Mouse (Mus musculus) megakaryocyte-erythroid progenitor cell, adult 5-6 weeks (primary cell): ENCODE data around the gene Anks1b. TPM values are rescaled to one million over a fixed set of nuclear protein-coding genes. Genes with fewer than 3 reads are reported as not detected.

ENCODE experiments used
- ATAC-seq: replicated peaks from 2 replicates; pipeline ENCODE4 v1.8.0; 2016; ENCODE audit warnings: mild to moderate bottlenecking, inconsistent platforms; ENCODE audit not compliant: severe bottlenecking, poor library complexity, low FRiP score, low TSS enrichment
- total RNA-seq, 2 experiments: library from RNA; stranded (forward) in 1 of 2; stranded (reverse) in 1 of 2; fragments of 200-1000, 215-1000 nt in 1 of 2; fragments of >200 nt in 1 of 2; fragmentation: Nextera tagmentation in 1 of 2; gene quantifications; 2 replicates each; pipeline ENCODE4 v1.2.3; 2014 to 2017

The Anks1b gene
- total RNA-seq, 2 experiments from 2014 or later: not detected

DNA sequence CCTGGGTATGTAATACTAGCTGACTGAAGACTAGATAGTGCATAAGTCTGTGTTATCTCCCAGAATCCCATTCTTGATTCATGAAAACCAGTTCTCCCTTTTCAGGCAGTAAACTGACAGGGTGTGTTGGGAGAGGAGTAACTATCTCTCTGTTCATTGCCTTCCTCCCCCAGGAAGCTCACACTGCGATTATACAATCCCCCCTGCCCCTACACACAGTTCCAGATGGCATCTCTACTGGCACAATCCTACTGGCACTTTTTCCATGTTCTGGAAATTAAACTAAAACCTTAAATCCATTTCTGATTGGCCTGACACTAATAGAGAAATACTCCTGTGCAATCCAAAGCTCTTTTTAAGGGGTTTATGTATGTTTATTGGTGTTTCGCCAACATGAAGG is 951.4 kb downstream of the Anks1b start:
- no peak for ATAC-seq

DNA sequence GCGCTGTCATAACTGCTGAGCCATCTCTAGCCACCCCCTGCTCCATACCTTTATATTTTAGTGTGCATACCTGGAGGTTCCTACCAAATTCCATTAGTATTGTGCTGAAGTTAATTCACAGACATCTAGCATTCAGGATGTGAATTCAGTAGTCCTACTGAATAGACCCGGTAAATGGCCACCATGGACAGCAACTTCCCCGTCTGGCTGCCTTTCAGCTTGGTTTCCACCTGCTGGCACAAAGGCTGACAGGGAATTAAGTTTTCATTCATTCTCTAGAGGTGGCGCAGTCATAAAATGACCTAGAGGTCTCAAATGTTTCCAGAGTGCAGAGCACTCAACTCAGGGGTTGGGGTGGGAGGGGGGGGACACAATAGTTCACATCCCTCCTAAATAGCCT is 953.6 kb downstream of the Anks1b start:
- no peak for ATAC-seq

DNA sequence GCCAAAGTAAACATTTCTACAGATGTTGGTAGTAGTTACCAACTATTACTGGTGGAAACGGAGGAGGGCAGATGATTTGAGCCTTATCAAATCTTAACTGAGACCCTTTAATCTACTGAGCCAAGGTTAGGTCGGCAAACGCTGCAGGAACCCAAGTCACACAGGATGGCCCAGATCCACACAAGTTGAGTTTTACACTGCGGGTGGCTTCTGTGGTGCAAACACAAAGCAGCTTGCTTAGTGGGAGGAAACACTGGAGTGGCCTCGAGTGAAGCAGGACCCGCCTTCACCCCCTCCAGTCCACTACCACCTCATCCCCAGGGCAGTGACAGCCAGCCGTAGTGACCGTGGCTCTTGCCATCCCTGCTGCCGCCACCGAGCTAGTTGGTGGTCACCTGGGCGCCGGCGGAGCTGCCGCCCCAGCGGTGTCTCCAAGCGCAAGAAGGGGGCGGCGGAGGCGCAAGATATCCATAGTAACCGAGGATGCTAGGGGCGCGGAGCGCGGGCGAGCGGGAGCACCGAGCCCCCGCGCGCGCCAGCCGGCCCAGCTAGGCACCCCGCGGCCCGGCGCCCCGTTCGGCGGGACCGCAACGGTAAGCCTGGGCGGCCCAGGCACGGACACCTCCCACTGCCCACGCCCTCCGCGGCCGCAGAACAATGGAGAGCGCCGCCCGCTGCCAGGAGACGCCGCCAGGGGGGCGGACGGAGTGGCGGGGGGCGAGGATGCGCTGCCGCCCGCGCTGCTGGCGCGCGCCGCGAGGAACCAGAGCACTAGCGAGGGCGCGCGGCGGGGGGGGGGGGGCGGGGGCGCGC is 955.5 kb downstream of the Anks1b start:
- no peak for ATAC-seq

DNA sequence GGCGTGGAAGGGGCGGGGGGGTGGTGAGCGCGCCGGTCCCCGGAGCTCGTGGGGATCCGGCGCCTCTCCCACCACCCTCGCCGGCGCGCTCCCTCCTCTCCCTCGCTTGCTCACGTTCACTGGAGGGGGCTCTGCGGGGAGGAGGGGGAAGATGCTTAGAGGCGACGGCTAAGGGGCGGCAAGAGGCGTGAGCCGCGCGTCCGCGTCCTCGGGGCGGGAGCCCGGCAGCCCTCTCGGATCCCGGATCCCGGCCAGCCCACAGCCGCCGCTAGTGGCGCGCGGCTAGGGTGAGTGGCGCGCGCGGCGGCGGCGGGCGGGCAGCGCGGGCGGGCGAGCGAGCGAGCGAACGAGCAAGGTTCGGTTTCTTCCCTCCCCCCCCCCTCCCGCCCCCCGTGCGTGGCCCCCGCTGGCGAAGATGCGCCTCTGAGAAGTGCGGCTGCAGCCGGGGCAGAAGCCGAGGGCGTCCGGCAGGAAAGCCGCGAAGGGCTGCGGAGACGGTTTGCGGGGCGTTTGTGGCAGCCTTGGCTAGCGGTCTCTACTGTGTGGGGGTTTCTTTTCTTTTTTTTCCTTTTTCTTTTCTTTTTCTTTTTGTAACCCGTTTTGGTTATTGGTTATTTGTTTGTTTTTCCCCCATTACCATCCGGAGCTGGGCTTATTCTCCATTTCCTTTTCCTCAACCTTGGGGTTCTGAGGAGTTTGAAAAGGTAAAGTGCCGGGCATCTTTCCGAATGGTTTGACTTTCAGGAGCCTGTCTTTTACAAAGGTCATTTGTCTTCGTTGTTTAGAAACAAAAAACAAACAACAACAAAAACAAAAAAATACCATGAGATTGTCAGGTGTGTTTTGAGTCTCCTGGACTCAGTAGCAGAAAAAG is 956.3 kb downstream of the Anks1b start:
- ATAC-seq: no peak

DNA sequence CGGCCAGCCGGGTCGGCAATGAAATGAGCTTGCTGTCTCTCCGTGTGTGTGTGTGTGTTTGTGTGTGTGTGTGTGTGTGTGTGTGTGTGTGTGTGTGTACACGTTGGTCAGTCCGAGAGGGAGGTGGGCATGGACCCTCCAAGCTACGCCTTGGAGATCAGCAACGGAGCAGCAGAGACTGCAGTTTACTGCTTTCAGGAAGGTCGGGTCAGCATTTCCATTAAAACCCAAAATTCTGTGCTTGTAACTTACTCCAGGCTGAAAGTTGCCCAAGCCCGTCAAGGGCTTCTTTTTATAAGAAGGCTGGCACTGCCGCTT is 956.9 kb downstream of the Anks1b start:
- no peak for ATAC-seq

DNA sequence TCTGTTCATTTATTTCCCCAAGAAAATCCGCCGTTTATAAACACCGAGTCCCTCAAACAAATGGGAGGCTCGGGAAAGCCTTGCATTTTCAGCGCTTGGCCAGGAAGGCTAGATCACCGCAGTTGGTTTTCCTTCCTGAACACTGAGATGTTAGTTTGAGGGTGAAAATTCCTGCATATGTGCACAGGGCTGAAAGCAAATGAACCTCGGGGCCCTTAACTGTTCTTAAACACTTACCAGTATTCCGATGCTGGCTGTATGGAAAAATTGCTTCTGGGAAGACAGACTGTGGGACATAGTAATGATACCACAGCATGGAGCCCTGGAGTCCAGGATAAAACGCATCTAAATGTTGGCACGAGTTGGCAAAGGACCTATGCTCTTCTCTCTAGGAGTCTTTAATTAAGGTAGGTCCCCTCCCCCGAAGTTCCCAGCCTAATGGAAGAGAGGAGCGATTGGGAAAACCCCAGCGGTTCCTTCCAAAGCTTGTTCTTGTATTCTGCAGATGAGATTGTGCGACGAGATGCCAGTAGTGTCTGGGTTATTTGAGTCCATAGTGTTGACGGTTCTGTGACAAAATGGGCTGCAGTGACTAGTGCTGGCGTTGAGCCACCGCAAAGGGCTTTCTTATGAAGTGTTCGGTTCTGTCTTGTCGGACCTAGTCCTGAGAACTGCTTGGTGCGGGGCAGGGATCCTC is 957.4 kb downstream of the Anks1b start:
- no peak for ATAC-seq

DNA sequence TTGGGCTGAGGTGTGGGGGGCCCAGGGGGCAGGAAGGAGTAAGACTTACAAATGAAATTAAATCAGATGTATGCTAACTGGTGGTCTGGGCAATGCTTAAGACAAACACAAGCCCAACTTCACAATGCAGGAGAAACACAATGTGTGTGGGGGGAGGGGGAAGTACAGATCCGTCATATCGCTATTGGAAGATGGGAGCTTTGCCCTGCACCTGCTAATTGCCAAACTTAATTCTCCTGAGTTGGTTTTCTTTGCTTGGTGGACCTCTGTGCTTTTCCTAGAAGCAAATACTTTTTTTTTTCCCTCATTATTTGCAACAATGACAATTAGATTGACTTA is 957.9 kb downstream of the Anks1b start:
- no peak for ATAC-seq

DNA sequence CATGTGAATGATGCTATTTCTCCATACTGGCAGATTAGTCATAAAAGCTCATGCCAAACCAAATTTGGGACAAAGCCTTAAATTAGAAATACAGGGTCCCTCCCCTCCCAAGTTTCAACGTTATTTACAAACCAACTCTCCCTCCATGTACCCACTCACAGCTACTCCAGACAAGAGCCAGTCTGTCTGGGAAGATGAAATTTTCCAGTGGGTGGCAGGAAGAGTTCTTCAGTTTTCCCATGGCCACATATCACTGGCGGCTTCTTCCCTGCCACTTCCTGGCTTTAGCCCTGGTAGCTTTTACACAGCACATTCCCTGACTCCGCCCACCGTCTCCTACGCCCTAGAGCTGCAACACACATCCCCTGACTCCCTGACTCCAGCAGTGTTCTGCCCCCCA is 961.0 kb downstream of the Anks1b start:
- no peak for ATAC-seq

DNA sequence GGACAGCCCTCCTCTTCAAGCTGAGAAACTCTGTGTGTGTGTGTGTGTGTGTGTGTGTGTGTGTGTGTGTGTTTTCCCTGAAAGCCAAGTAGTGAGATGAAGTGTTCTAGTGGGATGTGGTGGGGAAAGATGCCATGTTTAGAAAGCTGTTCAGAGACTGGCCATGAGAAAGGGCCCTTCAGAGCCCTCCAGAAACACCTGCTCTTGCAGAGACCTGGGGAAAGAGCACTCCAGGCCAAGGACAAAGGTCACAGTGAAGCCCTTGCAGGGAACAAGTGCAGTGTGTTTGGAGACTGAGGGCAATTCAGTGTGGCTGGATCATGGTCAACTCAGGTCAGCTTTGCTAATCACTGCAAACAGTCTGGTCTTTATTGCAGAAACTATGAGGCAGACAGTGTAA is 961.9 kb downstream of the Anks1b start:
- no peak for ATAC-seq

DNA sequence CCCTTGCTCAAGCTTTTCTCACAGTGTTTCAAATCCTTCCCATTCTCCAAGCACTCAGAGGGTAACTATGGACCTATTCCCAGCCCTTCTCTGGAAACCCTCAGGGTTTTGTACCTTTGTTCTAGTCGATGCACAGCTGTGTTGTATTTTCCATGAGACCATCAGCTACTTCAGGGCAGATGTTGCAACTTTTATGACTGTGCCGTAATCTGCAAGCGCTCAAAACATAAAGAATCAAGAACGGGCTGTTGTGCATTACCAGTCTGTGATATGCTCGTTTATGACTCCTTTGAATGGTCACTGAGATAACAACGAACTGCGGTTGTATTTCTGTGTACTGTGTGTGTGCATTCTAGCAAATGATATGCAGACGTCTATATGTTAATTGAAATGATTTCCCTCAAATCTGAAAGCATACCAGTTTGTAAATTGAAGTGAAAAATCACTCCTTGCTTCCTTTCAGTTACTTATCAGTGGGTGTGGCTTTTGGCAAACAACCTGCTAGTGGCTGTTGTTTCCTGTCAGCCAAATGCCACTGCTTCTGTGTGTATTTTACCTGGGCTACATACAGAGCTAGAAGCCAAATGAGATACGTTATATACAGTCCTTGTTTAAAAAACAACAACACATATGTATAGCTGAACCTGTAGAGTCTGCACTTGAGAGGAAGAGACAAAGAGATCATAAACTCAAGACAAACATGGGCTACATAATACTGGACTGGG is 966.5 kb downstream of the Anks1b start:
- ATAC-seq: no peak

DNA sequence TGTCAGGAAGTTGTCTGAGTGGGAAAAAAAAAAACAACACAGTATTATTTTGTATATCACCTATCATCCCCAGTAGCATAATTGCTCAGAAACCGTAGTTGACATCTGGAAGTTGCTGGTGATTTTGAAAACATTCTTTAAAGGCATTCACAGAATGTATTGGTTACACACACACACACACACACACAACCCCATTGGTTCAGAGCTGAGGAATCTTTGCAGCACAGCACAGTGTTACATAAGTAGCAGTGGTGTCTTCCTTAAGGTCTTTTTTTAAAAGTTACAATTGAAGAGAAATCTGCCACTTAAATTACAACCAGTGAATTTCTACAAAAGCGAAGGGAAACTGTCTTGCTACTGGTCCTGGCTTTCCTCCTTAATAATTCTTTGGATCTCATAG is 969.1 kb downstream of the Anks1b start:
- ATAC-seq: no peak

DNA sequence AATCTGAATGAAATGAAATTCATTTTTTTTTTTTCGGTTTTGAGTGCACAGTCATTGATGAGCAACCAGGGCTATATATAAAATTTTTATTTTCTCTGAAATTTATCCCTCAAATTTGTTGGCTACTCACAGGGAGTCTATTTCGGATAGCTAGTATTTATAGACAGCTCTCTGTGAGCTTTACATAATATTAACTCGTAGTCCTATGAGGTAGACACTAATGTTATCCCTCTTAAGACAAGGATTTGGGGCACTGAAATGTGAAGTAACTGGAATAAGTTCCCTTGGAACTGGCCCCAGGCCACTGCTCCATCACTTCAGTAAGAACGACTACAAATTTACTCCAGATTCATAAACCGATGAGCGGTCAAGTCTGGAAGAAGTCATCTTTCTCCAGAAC is 977.8 kb downstream of the Anks1b start:
- no peak for ATAC-seq

DNA sequence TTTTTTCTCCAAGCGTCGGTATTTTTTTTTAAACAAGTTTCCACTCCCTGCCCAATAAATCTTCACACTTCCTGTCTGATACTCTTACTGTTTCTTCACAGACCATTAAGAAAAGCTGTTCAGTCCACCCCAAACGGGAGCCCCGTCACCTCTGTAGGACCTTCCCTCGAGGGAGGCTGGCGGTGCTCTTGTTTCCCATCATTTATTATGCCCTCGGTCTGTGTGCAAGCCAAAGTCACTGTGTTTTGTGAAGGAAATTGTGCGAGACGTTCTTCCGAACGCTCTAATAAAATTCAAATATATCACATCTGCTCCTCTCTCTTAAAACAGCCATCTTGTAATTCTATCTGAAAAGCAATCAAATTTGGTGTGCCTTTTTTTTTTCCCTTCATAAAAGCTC is 978.7 kb downstream of the Anks1b start:
- no peak for ATAC-seq

DNA sequence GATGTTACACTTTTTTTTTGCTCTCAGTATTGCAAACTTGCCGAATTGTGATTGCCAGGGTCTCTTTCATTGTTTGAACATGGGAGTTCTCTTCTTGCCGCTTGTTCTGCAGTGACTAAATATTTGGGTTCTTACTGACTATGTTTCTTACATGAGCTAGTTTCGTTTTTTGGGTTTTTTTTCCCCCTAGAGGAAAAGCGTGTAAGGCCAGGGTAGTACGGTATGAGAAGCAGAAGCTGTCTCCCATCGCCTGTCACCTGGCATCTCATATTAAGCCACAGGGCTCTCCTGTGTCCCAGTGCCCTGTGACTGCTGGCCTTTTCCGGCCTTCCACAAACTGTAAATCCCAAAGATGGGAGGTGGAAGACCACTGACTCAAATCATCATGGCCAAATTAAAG is 979.1 kb downstream of the Anks1b start:
- ATAC-seq: no peak

DNA sequence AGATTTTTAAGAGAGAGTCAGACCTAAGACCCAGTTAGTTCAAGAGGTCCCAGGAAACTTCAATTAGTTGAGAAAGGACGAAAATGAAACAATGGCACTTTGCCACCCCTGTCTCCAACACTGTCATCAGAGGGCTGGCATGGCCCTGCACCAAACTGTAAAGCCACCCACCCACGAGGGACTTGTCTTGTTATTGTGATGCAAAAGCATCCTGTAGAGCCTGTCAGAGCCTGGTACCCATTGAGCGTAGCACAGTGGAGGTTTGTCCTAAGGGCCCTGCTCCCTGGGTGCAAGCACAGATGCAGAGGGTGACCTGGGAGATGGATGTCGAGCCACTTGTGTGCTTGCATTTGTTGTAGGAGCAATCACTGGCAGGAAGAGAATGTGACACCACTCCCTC is 983.4 kb downstream of the Anks1b start:
- no peak for ATAC-seq

DNA sequence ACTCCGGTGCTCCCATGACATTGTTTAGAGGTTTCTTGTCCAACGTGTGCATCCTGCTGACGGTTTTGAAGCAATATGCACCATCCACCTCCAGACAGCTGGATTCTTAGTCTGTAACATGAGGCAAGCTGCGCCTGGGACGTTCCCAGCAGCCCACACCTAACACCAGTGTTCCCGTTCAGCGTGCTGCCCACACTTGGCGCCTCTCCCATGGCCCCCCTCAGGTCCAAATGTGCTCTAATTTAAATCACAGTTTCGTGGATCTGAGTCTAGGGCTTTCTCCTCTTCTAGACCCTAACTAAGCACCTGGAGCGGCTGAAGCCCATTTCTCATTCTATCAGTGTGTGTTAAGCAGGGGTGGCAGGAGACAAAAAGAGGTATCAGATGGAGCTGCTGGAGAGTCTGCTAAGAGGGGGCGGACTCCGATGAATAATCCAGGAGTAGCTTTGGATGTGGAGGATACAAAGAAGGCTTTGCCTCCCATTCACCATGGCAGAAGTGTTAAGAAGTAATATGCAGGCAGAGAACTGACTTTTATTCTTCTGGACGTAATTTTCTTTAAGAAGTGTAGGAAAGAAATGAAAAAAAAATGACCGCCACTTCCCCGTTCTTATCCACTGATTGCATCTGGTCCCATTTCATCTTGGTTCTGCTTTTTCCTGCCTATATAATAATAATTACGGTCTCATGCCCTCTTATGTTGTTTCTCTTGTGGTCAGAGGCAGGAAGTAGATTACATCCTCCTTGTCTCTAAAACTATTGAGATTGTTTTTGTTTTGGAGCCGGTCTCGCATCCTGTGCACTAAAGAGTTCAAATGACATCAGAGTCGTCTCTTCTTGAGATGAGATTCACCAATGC is 986.6 kb downstream of the Anks1b start:
- no peak for ATAC-seq

DNA sequence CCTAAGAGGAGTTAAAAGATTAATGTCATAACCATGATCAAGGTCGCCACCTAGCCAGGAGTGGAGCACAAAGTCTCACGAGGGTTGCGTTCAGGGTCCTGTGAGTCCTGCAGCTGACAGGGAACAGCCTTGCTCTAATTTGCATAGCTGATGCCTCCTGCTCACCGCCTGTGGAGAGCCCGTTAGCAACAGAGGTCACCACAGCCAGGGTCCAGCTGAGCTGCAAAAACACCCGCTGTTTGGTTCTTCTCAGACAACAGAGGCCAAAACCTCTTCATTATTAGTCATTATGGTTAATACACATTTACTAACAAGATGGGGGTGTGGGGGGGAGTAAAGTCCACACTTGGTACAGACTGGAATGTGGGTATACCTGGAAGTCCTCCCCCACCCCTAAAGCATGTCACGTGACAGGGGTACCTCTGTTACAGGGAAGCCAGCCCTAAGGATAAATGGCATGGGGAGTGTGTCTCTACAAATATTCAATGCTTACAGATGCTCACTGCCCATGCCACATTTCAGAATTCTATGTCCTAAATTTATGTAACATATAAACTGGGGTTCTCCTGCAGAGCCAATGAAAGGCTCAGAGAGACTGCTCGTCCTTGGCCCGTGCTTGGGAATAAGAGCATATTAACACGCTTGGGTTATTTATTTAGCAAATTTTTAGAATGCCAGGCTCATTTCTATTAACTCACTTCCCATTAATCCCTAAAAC is 990.7 kb downstream of the Anks1b start:
- ATAC-seq: no peak

DNA sequence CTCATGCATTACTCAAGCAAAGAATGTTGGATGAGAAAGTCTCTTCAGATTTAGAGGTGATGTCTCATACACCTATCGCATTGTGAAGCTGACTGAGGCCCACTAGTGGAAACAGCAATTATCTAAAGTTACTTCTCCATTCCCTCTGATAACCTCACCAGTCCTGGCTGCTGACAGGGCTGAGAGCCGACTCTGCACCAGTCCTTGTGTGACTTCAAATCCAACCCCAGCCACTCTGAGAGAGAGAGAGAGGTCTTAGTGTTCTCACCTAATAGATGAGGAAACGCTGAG is 991.2 kb downstream of the Anks1b start:
- ATAC-seq: no peak

DNA sequence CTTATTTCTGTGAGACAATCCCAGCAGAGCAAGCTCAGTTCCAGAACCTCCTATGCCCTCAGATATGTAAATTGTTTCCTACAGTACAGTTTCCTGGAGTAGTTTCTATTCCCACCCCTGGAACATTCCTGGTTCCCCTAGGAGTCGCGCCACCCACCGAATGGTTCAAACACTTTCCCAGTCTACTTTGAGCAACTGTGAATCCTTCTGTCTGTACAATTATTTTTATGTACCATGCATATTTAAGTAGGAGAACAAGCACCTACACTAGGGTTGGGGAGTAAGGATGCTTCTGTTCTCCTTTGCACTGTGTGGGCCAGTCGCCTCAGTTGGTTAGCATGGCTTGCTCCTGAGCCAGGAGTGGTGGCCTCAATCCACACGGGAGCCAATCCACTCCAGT is 999.9 kb downstream of the Anks1b start:
- no peak for ATAC-seq
